Mouse (Mus musculus): ENCODE results near the gene Tspo.

Gene Tspo

GRCm38 (mm10) chr15:83563327-83563856 is at the start of gene Tspo, which contains the start of gene Mcat:
Gene Tspo, plus strand, starts transcription at chr15:83563592.
Gene Mcat, minus strand, starts transcription at chr15:83563787.
- no peak for DNase-seq (ENCODE audit: low spot score in 2 of 2)

DNA sequence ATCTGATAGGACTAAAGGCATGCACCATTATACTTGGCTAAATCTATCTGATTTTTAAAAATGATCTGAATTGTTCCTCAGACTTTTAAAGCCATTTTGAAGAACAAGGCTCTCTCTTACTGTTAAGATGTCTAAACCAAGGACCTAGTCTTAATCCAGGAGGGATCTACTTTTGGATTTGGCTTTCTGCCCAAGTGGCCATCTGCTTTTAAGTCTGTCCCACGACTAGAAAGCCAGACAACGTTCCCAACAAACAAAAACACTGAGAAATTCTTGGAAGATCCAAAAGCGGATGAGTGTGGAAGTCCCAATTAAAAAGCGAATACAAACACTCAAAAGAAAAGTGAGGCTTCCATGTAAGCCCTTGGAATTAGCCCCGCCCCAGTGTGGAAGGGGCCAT is 48.4 kb upstream of the Tspo start:
- no peak for DNase-seq (ENCODE audit: low spot score in 2 of 2)

GRCm38 (mm10) chr15:83518215-83519048 is 45.0 kb upstream of the Tspo start:
- peak; percentile 19 to 33 for DNase-seq (ENCODE audit: low spot score in 2 of 2)

DNA sequence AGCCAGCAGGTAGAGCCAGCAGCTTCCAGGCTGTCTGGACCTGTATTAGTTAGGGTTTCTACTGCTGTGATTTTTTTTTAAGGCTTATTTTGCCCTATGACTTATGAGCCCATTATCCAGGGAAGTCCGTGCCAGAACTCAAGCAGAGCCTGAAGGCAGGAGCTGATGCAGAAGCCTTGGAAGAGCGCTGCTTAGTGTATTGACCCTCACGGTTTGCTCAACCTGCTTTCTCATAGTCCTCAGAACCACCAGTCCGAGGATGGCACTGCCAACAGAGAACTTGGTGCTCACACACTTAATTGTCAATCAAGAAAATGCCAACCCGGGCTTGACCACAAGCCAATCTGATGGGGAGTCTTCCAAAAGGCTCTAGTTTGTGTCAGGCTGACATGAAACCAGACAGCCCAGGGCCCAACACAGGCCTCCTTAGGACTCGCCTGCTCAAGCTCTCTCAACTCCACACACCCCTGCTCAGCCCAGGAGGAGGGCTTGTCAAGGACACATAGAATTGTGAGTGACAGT is 42.5 kb upstream of the Tspo start:
- no peak for DNase-seq (ENCODE audit: low spot score in 2 of 2)

GRCm38 (mm10) chr15:83523196-83523595 is 40.2 kb upstream of the Tspo start:
- no peak for DNase-seq (ENCODE audit: low spot score in 2 of 2)

GRCm38 (mm10) chr15:83523638-83524332 is 39.6 kb upstream of the Tspo start:
- DNase-seq (ENCODE audit: low spot score in 2 of 2) = no peak

- DNase-seq (ENCODE audit: low spot score in 2 of 2) = no peak
Measured at GRCm38 (mm10) chr15:83524333-83524729, 39.1 kb upstream of the Tspo start.

DNA sequence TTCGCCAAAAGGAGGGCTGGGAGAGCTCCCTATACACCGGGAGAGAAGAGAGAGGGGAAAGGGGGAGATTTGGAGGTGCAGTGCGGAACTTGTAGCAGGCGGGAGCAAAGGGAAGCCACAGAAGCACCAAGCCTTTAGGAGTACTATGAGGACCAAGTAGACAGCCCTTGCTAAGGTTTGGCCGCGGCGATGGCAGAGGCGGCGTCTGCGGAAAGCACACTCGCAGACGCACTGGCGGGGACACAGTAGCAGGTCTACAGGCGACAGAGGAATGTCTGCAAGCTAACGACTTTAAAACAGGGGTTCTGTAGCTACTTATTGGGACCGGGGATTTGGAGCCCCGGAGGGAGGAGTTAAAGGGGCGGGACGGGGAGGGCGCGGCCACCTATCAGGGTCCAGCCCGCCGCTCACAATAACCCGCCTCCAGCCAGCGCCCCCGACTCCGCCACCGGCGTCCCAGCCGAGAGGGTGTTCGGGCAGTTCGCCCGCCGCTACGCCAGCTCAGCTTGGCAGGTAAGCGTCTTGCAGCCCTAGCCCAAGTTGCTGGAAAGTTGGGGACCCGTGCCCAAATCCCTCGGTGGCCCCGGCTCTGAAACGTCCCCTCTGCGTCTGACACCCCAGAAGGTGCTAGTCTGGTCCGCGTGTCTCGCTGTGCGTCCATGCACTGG is 36.8 kb upstream of the Tspo start, which contains the start of gene Bik:
TSS of gene Bik (plus strand) at position 439 of the 668 bp plus-strand sequence.
- no peak for DNase-seq (ENCODE audit: low spot score in 2 of 2)

- no peak for DNase-seq (ENCODE audit: low spot score in 2 of 2)
Measured at GRCm38 (mm10) chr15:83527092-83527437, 36.3 kb upstream of the Tspo start.

DNA sequence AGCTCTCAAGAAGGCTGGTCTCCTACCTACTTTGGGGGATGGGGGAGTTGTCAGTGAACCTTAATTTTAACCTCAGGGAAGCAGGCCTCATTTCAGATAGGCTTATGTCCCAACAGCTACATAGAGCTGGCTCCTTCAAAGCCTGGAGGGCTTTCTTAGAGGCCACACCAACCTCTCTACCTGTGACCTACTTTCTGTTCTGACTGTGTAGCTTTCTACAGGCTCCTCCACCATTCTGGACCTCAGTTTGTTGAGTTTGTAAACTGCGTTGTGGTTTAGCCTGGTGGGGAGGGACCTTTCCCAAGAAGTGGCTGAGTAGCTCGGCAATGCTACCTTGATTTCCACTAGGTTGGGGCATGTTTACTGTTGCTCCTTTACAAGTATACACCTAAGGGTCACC is 35.6 kb upstream of the Tspo start:
- no peak for DNase-seq (ENCODE audit: low spot score in 2 of 2)

GRCm38 (mm10) chr15:83528892-83529291 is 34.5 kb upstream of the Tspo start:
- DNase-seq (ENCODE audit: low spot score in 2 of 2) = no peak

DNA sequence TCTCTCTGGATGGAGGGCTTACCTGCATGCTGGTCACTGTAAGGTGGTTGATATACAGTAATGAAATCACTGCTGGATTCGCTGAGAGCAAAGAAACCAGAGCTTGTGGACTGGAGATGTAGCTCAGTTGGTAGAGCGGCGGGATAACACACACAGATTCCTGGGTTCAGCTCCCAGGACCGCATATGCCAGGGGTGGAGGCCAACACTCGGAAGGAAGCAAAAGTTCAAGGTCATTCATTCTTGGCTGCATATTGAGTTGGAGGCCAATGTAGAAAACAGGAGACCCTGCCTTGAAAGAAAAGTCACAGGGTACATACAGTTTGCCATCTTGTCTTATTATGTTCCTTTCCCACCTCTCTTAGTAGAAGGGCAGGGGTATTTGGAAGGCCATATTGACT is 33.6 kb upstream of the Tspo start:
- no peak for DNase-seq (ENCODE audit: low spot score in 2 of 2)

GRCm38 (mm10) chr15:83530233-83530632 is 33.2 kb upstream of the Tspo start:
- DNase-seq (ENCODE audit: low spot score in 2 of 2) = no peak

DNA sequence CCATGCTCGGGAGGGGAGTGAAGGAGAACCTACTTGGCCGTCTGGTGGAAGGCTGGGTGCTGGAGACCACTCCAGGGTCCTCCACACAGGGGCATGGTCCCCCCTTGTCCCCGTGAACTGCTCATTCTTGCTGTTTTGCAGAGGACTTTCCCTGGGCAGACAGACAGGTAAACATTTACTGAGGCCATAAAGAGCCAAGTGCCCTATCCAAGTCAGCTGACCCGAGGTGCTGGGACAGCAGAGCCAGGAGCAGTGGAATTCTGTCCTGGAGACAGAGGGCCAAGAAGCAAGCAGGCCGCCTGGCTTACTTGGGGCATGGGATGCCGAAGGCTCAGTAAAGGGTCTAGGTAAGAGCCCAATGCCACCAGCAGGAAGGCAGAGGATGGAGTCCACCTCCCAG is 32.7 kb upstream of the Tspo start:
- no peak for DNase-seq (ENCODE audit: low spot score in 2 of 2)

GRCm38 (mm10) chr15:83531961-83532469 is 31.4 kb upstream of the Tspo start:
- no peak for DNase-seq (ENCODE audit: low spot score in 2 of 2)

- DNase-seq (ENCODE audit: low spot score in 2 of 2) = no peak
Measured at GRCm38 (mm10) chr15:83532606-83533005, 30.8 kb upstream of the Tspo start.

DNA sequence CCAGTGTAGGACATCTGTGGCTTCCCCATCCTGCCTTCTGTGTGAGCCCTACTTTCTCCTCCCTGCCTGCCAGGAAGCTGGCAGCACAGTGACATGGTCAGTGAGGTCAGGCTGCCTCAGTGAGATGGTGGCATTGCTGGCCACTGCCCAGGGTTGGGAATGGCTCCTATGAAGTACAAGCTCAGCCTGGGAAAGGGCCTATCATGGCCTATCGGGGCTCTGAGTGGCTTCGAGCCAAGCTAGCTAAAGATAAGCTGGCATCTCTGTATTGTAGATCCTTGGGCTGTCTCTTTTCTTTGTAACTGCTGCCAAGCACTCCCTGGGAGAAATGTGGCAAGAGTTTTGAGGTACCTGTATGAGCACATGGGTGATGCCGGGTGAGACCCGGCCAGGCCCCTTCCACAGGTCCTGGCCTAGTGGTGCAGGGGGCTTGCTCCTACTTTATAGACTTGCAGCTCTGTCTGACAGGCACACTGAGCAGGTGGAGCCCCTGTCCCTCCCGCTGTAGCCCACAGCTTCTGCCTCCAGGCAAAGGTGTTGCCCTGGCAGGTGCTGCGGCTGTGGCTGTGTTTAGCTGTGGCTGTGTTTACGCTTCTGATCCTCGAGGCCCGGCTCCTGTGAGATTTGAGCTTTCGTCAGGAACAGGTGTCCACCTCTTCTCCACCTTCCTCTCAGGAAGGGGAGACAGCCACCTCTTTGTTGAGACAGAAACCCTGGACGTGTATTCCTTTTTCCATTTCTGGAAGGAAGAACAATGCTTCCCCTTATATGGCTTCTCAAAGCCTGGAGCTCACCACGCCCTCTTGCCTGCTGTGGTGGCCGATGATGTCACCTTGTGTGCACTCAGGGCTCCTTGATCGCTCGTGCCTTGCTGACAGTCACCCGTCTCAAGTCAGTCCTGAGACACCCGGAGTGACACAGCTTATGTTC is 28.2 kb upstream of the Tspo start:
- DNase-seq (ENCODE audit: low spot score in 2 of 2) = no peak

DNA sequence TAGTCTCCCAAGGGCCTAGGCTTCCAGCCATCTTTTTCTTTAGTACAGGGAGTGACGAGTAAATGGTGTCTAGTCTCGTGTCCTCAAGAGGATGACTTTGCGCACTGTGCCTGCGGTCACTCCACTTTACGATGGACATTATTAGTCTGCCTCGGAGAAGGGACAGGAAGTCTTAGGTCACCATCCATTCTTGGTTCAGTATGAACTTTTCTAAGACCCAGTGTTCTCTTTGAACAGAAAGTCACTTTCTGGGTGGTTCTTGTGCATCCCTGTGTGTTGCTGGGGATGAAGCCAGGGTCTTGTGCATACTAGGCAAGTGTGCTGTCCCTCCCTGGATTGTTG is 27.5 kb upstream of the Tspo start:
- DNase-seq (ENCODE audit: low spot score in 2 of 2) = no peak

- DNase-seq (ENCODE audit: low spot score in 2 of 2) = no peak
Measured at GRCm38 (mm10) chr15:83538855-83539254, 24.5 kb upstream of the Tspo start.

DNA sequence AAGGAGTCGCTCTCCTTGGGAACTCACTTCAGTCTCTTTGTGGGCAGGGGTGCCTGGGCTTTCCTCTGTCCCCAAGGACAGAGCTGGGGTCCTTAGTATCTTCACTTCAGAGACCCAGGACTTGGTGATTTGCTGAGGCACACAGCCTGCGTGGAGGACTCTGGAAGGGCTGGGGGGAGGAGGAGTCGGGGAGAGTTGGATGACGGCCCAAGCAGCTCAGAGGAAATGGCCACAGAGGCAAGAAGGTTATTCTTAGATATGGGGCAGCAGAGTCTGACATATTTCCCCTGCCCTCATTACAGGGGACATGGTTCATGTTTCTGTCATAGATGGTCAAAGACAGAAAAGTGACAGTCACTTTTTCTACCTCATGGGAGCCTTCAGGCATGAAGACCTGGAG is 23.5 kb upstream of the Tspo start:
- DNase-seq (ENCODE audit: low spot score in 2 of 2) = no peak

All from frontal cortex, postnatal 14 days (tissue).